Mouse (Mus musculus) lung, adult 18-20 months (tissue): ENCODE data around the gene Spock2.
A peak's percentile ranks its signal among the peaks of the same experiment; 100 is the strongest.
"Not testable (repeated sequence)": the region's sequence is repeated elsewhere in the genome, so short reads cannot be mapped to it uniquely, and the experiment has no call there.

Source experiments
- DNase-seq, 2 experiments: peaks; one replicate each; pipeline ENCODE4 v3.0.0; 2022; ENCODE audit warnings: mixed read lengths in 2 of 2

Gene Spock2

DNA sequence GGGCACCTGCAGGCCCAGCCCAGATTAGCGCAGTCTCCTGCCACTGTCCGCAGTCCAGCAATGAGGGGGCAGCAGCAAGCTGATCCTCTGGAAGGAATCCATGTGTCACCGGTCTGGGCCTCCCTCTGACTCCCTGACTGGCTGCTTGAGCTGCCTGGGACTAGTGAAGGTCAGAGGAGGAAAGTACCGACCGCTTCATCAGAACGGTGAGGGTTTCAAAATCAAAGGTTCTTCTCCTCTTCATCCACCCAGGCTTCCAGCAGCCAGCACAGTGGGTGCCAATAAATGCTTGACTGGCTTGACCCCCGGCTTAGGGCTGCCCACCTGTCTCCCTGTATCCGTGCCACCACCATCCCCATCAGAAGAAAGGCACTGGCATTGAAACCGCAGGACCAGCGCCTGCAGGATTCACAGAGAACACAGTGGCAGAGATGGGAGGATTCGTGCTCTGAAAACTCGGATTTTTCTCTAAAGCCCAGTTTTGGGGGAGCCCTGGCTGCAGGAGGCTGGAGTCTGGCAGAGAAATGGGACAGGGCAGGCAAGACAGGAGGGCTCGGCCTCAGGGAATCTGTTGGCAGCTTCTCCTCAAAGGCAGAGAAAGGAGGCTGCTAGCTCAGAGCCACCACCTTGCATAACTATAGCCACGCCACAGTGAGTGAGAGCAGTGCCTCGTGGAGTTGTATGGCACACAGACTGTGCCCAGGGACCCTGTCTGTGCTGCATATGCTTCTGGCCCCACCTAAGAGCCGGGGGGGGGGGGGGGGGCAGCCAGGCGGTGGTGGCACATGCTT lies 2.5 kb downstream of the Spock2 start:
- no peak for DNase-seq

DNA sequence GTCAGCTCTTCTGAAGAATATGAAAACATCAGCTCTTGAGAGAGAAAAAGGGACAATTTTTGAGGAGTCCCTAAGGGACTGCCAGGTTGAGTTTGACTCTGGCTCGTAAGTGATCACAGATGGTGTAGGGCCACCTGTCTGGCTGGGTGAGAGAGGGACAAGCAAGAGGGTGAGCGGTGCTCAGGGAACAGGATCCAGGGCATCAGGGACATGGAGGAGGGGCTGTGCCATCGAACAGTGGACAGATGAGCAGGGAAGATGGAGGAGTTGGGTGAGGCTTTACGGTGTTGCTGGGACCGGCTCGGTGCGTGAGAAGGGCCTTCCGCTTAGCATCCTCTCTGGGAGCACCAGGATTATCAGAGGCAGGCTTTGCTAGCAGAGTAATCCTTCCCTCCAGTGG lies 3.3 kb downstream of the Spock2 start:
- DNase-seq: no peak

GRCm38 (mm10) chr10:60109989-60110388 lies 4.0 kb downstream of the Spock2 start:
- DNase-seq: no peak

DNA sequence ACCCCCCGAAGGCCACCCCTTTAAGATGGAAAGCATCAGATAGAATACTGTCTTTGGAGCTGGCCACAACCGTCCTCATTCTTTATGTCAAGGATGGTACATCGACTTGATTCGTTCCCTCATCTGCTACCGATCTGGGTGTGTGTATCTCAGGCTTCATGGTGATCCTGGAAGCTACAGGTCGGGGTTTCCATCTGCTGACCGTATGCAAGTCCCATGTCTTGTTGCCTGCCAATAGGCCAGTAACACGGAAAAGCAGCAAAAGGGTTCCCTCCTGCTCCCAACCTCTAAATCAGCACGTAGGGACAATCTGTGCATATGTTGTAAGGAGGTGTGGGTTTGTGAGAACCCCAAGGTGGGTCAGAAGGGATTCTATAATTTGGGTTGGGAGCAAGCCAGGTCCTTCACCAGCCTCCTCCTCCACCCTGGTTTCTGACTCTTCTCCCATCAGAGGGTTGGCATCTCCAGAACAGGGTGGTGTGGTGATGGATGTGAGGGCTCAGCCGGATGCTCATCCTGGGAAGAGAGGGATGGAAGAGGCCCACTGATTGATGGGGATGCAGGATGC lies 5.0 kb downstream of the Spock2 start:
- no peak for DNase-seq

DNA sequence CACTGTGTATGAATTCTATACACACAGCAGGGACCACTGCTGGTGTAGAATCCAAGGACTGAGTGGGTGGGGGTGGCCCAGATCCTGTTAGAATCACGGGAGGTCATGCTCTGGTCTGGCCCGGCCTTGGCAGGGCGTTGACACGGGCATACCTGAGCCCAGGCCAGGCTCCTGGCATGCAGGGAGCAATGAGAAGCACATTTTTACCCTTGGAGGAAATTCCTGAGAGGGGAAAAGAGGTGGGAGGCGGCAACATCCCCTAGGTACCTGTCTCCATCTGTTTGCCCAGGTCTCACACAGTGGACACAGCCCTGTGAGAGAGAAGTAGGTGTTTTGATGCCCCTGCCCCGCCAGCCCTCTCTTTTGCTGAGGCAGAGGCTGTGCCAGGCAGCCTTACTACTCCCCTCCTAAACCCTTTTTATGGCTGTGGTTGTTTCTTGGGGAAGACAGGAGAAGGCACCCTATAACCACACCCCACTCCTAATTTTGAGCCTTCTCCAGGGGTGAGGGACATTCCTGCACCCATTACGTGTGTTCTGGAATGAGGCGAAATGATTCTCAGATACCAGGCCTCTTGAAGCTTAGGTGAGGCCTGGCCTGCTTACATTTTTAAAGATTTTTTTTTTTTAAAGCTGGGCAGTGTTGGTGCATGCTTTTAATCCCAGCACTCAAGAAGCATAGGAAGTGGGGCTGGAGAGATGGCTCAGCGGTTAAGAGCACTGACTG lies 8.1 kb downstream of the Spock2 start:
- peak; percentile 51 to 60 for DNase-seq

DNA sequence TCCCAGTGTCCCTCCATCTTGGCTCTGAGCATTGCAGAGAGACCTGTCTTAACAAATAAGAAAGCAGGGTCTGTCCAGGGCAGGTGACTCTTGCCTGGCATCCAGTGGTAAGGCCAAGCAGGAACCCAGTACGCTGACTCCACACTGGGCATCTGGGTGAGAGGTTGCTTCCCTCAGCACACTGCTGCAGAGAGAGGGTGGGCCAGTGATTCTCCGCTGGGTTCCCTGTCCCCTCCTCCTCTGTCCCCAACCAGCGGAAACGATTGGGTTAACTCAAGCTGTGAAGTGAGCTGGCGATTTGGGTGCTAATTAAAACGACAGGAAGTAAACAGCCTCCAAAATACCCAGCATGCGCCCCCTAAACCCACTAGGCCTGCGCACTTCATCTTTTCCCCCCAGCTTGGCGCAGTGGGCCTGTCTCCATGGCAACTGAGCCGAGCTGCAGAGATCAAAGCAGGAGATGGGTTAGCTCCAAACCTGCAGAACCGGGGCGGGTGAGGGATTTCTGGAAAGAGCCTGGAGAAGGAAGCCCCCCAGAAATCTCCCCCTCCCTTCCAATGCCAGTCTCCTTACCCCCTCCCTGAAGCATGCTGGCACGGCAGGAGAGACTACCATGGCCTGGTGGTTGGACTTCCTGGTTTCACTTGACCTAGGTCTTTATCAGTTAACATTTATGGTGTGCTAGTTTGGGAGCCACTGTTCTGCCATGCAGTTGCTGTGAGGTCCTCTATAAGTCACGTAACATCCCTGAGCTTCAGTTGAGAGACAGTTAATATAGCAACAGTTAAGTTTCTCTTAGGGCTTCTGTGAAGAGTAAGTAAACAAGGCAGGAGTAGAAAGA lies 9.5 kb downstream of the Spock2 start:
- no peak for DNase-seq

DNA sequence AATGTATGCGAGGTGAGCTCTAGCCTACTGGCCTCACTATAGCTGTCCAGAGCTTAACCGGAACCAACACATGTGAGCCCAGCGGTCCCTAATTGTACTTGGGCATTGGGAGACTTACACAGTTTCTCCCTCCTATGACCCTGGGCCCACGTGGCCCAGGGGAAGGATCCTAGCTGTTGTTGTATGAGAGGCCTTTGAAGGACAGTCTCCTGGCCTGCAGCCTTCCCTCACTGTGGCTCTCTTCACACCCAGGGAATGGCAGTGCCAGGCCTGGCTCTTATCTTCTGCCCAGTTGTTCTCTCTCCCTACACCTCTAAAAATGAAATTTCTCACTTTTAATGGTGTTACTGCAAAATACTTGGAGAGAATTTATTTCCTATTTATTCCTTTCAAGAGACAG lies 11.0 kb downstream of the Spock2 start:
- no peak for DNase-seq

GRCm38 (mm10) chr10:60118464-60118863 lies 12.4 kb downstream of the Spock2 start:
- DNase-seq: peak; percentile 22 to 42

- DNase-seq: no peak
Observed at GRCm38 (mm10) chr10:60120630-60121029, 14.6 kb downstream of the Spock2 start.

GRCm38 (mm10) chr10:60124078-60124477 lies 18.1 kb downstream of the Spock2 start:
- no peak for DNase-seq

DNA sequence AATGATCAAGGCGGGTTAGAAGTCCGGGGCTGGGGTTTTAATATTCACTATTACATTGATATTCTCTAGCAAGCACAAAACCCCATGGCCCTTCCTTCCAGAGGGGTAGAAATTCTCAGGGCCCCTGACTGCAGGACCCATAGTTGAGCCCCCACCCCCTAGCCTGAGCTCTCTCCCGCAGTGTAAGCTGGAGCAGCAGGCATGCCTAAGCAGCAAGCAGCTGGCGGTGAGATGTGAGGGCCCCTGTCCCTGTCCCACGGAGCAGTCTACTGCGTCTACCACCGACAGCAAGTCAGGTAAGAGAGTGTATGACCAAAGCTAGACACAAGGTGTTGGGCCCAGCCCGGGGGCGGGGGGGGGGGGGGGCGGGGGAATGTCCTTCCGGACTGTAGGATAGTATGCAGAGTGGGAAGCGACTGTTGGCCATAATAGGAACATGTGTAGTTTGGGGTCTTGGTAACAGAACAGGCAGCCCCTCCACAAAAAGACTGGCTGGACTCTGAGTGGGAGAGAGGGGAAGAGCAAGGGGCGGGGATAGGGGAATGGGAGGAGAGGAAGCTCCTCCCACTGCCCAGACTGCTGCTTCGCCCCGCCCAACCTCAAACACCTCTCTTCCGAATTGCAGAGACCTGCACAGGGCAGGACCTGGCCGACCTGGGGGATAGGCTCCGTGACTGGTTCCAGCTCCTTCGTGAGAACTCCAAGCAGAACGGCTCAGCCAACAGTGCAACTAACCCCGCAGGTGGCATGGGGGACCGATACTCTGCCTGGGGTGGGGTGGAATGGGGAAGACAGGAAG lies 19.7 kb downstream of the Spock2 start:
- no peak for DNase-seq

- no peak for DNase-seq
Observed at GRCm38 (mm10) chr10:60128287-60128686, 22.3 kb downstream of the Spock2 start.

GRCm38 (mm10) chr10:60130504-60130903 lies 24.5 kb downstream of the Spock2 start:
- DNase-seq: no peak

GRCm38 (mm10) chr10:60133501-60133900 lies 27.5 kb downstream of the Spock2 start:
- DNase-seq: no peak

DNA sequence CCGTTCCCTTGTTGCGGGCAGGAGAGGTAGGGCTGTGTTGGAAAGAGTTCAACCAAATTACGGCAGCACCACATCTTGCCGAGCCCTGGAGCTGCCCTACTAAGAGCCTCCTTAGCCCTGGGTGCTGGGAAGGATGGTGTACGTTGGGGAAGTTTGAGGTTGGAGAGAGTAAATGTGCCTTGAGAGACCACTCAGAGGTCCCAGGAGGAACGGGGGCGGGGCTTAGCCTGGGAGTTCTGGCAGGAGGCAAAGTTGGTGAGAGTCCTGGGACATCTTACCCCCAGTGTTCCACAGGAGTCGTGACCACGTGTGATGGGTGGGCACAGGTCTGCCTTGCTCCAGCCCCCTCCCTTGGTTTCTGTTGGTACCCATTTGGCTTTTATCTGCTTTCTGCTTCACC lies 28.2 kb downstream of the Spock2 start:
- DNase-seq: no peak

DNA sequence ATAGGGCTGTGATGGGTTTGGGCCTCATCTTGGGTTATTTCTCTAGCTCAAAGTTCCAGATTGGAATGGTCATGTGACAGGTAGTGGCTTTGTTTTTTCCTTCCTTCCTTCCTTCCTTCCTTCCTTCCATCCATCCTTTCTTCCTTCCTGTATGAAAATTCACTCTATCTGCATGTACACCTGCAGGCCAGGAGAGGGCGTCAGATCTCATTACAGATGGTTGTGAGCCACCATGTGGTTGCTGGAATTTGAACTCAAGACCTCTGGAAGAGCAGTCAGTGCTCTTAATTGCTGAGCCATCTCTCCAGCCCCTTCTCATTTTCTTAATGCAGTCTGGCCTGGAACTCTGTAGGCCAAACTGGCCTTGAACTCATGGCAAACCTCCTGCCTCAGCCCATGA lies 30.0 kb downstream of the Spock2 start:
- not testable (repeated sequence) for DNase-seq

DNA sequence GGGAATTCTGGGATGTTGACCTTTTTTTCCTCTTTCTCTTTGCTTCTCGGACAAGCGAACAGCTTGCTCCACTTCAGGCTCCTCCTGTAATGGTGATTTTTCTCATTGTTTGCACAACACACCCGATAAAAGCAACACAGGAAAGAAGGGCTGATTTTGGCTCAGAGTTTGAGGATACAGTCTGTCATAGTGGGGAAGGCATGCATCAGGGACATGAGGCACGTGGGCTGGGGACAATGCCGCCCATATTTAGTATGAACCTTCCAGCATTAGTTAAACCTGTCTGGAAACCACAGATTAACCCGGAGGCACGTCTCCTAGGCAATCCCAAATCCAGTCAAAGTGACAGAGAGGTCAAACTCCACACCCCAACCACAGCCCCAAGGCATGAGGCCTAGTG lies 30.9 kb downstream of the Spock2 start:
- DNase-seq: no peak

GRCm38 (mm10) chr10:60138680-60139079 lies 32.7 kb downstream of the Spock2 start:
- no peak for DNase-seq

DNA sequence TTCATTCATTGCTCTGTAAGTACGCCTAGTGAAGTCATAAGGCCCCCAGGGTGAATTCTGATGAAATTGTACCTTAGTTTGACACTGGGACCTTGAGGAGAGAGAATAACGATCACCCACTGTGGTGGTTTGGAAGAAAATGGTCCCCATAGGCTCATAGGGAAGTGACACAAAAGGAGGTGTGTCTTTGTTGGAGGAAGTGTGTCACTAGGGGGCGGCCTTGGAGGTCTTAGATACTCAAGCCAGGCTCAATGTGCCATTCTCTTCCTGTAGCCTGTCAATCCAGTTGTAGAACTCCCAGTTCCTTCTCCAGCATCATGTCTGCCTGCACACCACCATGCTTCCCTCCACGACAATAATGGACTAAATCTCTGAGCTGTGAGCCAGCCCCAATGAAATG lies 34.7 kb downstream of the Spock2 start:
- no peak for DNase-seq

DNA sequence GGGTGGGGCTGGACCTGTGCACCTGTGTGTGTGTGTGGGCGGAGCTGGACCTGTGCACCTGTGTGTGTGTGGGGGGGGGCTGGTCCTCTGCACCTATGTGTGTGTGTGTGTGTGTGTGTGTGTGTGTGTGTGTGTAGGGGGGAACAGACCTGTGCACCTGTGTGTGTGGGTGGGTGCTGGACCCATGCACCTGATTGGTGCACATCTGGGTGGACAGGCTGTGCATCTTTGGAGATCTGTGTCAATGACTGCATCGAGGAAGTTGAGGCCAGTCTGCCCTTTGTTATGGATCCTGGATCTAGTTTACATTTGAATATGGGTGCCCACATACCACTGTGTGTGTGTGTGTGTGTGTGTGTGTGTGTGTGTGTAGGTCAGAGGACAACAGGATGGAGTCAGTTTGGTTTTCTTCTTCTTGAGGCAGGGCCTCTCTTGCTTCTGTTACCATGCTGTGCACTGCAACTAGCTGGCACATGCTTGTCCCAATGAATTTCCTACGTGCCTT lies 35.7 kb downstream of the Spock2 start:
- no peak for DNase-seq

GRCm38 (mm10) chr10:60147510-60148047 lies 41.6 kb downstream of the Spock2 start:
- DNase-seq: peak; percentile 38 to 41

GRCm38 (mm10) chr10:60148087-60148486 lies 42.1 kb downstream of the Spock2 start:
- DNase-seq: peak; percentile 69 to 72
